Mouse (Mus musculus): ENCODE data around the gene Gm8906.
"Not testable (repeated sequence)": the region's sequence is repeated elsewhere in the genome, so short reads cannot be mapped to it uniquely, and the experiment has no call there.

DNA sequence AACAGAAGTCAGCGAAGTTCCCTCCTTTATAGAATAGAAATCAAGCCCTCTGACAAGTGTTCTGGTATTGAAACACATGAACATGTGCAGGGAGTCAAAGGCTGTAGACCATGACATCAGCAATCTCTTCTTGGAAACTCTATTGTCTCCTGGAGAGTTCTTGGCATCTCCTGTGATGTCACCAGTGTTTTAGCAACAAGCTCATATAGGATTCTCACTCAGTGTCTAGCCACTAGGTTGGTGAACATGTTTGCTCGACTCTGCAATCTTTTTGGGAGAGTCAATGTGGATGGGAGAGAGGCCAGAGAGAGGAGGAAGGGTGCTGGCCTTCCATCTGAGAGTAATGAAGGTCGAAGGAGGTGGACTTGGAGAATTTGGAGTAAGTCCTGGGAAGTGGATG, at the start of gene Gm8906:
- TF ChIP-seq GATA1 (IDR thresholded peaks at IDR 0.05; ENCODE audit: borderline replicate concordance, low read length); FLI1 (IDR thresholded peaks at IDR 0.05; ENCODE audit: low read length): not testable (repeated sequence)
